Mouse (Mus musculus): ENCODE measurements around the gene Stard3.

Gene Stard3

GRCm38 (mm10) chr11:98329081-98329959 is 28.8 kb upstream of the Stard3 start, which contains the start of gene Neurod2:
Neurod2 (minus strand) TSS chr11:98329648.
- peak in 1 of 2 experiments; percentile 85 for DNase-seq (ENCODE audit: low spot score in 2 of 2)

DNA sequence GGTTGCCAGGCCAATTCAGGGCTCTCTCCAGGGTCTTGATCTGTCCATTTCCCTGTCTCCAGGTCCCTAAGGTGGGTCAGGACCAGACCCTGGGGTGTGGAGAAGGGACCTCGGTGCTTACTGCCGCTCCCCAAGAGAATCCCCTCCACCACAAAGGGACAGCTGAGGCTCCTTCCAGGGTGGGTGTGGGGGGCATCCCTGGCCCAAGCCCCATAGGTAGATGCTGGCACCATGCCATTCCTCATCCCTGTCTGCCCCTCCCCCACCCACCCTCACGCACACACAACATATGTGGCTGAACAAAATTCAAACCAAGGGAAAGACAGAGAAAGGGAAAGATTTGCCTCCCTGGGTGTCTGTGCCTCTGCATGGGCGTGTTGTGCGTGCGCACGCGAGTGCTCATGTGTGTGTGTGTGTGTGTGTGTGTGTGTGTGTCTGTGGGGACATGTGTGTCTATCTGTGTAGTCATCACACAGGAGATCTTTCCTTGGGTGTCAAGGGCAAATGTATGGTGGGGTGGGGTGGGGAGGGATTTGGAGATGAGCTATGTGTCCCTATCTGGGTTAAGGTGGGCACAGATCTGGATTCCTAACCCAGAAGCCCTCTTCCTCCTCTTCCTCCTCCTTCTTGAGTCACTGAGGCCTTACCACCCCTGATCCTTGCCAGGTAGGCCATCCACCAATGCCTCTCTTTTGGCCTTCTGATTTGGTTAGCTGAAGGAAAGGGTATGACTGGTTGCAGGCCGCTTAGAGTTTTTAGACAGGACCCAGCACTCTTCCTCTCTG is 28.0 kb upstream of the Stard3 start:
- DNase-seq (ENCODE audit: low spot score in 2 of 2) = no peak

- DNase-seq (ENCODE audit: low spot score in 2 of 2) = no peak
These were observed 27.4 kb upstream of the Stard3 start for GRCm38 (mm10) chr11:98330745-98331204.

GRCm38 (mm10) chr11:98331401-98331800 is 26.8 kb upstream of the Stard3 start:
- no peak for DNase-seq (ENCODE audit: low spot score in 2 of 2)

DNA sequence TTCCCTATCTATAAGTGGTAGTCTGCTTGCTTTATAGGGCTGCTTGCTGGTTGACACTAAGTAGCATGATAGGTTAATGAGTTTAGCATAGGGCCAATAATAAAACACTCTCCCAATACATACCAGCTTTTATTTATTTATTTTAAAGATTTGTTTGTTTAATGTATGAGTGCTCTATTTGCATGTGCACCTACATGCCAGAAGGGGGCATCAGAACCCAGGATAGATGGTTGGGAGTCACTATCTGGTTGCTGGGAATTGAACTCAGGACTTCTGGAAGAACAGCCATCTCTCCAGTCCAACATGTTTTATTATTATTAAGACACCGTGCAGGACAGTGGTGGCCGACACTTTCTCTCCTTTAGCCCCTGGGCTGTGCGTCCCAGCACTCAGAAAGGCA is 26.0 kb upstream of the Stard3 start:
- no peak for DNase-seq (ENCODE audit: low spot score in 2 of 2)

DNA sequence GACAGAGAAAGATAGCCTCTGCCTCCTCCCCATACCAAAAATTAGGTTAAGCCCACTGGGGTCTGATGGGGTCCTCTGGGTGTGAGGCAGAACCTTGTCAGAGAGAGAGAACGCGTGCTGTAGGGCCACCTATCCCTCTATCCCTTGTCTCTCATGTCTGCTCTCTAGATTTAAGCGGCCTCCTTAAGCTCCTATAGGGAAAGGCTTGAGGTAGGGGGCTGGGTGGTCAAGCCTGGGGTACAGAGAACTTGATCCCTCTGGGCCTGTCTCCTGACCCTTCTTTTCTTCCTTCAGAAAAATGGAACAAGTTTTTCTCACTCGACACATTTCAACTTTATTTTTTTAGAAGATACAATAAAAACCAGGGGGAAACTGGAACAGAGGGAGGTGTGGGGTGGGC is 25.3 kb upstream of the Stard3 start:
- DNase-seq (ENCODE audit: low spot score in 2 of 2) = no peak

DNA sequence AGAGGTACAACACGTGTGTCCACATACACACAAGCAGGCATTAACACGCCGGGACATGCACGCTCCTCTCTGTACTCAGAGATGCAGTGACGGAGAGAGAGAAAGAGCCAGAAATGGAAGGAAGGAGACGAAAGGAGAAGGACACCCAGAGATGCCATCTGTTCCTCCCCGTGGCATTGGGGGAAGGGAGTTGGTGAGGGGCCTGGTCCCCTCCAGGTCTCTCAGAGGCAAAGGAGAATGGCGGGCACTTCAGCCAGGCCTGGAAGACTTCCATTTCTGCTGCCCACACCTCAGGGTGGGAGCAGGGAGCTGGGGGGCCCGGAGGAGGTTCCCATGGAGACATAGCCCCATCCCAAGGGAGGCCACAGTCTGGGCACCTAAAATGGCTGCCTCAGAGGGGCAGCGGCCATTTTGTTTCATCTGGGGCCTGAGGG is 24.9 kb upstream of the Stard3 start:
- no peak for DNase-seq (ENCODE audit: low spot score in 2 of 2)

GRCm38 (mm10) chr11:98333981-98334741 is 24.0 kb upstream of the Stard3 start:
- DNase-seq (ENCODE audit: low spot score in 2 of 2) = no peak

DNA sequence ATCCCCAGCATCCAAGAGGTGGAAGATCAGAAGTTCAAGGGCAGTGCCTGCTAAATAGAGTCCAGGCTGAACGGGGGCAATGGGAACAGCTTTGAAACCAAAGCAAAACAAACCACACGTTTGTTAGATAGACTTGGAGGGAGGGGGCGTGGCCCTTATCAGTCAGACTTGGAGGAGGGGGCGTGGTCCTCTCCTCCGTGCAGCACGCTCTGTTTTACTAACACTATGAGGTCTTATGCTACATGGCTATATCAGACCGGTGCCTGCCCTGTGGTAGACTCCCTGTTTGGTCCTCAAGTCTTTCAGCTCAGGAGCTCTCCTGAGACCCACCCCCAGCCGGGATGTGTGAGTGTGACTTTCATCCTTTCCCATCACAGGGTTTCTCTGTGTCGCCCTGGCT is 22.9 kb upstream of the Stard3 start:
- no peak for DNase-seq (ENCODE audit: low spot score in 2 of 2)

DNA sequence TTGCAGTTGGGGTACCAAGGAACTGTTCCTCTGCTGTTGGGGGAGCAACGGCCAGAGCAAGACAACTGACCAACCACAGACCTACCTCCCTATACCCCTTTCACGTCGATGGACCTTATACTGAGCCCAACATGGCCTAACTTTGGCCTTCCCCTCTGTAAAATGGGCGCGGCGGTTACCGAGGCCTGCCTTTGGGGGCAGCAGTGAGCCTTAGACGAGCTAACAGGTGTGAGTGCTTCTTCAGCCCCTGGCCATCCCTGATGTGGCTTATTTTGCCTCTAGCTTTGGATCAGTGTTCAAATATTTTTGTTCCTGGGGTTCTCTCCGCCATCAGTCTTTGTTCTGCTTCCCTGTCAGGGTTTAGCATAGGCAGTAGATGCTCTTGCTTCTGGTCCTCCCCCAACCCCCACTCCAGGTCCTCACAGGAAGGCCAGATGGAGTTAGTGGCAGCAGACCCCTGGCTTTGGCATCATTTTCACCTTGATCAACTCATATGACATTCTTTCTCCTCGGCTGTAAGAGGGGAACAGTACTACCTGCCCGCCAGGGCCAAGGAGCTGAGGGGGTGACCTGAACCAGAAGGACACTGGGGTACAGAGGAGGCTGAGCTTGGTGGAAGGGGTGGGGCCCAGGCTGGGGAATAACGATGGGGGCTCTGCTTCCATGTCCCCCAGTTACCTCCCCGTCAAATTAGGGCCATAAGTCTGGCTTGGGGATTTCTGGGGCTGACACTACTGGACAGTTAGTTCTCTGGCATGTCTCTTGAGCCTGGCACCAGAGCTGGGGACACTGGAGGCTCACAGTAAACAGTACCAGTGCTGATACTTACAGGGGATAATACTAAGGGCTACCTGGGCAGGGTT is 21.7 kb upstream of the Stard3 start:
- DNase-seq (ENCODE audit: low spot score in 2 of 2) = no peak

- peak; percentile 87 to 90 for DNase-seq (ENCODE audit: low spot score in 2 of 2)
These were observed 19.6 kb upstream of the Stard3 start for GRCm38 (mm10) chr11:98338507-98338961.

- no peak for DNase-seq (ENCODE audit: low spot score in 2 of 2)
These were observed 19.1 kb upstream of the Stard3 start for GRCm38 (mm10) chr11:98339071-98339501.

DNA sequence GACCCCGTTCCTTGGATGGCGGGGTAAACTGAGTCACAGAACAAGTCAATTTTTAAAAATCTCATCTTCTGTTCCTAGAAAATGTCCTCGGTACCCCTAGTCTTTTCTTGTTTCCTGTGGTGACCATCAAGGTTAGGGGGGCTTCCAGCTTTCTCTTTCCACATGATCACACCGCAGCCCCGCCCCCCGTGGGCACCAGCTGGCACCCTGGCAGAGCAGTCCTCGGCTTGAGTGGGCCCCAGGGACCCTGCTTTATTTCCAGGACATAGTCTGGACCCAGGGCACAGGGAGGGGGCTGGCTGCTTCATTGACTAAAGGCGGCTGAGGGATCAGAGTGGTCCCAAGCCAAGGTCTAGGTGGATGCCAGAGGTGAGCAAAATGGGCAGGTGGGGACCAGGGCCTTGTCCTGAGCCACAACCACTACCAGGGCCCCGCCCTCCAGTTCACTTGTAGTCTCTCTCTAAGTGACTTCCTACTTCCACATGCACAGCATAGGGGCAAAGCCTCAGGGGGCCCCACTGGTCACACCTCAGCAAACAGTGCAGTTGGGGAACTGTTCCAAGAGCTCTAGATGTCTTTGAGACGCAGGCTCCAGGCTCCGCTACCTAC is 18.4 kb upstream of the Stard3 start:
- DNase-seq (ENCODE audit: low spot score in 2 of 2) = no peak

- DNase-seq (ENCODE audit: low spot score in 2 of 2) = no peak
These were observed 17.6 kb upstream of the Stard3 start for GRCm38 (mm10) chr11:98340597-98340996.

- no peak for DNase-seq (ENCODE audit: low spot score in 2 of 2)
These were observed 17.0 kb upstream of the Stard3 start for GRCm38 (mm10) chr11:98341174-98341573.

GRCm38 (mm10) chr11:98342000-98342945 is 15.9 kb upstream of the Stard3 start:
- DNase-seq (ENCODE audit: low spot score in 2 of 2) = peak; percentile 100

- peak; percentile 85 to 87 for DNase-seq (ENCODE audit: low spot score in 2 of 2)
These were observed 12.9 kb upstream of the Stard3 start for GRCm38 (mm10) chr11:98345253-98345652.

GRCm38 (mm10) chr11:98346168-98346567 is 12.0 kb upstream of the Stard3 start:
- no peak for DNase-seq (ENCODE audit: low spot score in 2 of 2)

Data from frontal cortex, postnatal 36 days (tissue).